Mouse (Mus musculus): ENCODE data around the gene Gm21637. TPM values are rescaled to one million over a fixed set of nuclear protein-coding genes. Genes with fewer than 3 reads are reported as not detected.
"Not testable (repeated sequence)": the region's sequence is repeated elsewhere in the genome, so short reads cannot be mapped to it uniquely, and the experiment has no call there.

Gene Gm21637
- not detected for total RNA-seq (2021)
- long read RNA-seq, experiment 1 = 0 reads
- long read RNA-seq, experiment 2 = 0 reads

GRCm38 (mm10) chrX:31961744-31962143 is at the start of gene Gm21637:
Gene Gm21637, plus strand, starts transcription at chrX:31962044.
- not testable (repeated sequence) for DNase-seq

Other genes starting within 250 kb of the Gm21637 start
- not detected for gene Btbd35f25, start 244.9 kb upstream of the Gm21637 start, total RNA-seq (2021)
- not detected for gene Btbd35f22, start 85.8 kb downstream of the Gm21637 start, total RNA-seq (2021)

Measured in heart, adult 18-20 months (tissue).